Mouse (Mus musculus) heart, embryonic 14.5 days (tissue): ENCODE data around the gene Grasp. TPM values are rescaled to one million over a fixed set of nuclear protein-coding genes. Genes with fewer than 3 reads are reported as not detected.
A peak's percentile ranks its signal among the peaks of the same experiment; 100 is the strongest.

Source experiments
- ATAC-seq: fragments of 200-750 bp; cut with Nextera tagmentation; 2 replicates; pipeline ENCODE4 v1.8.0; 2017; ENCODE audit warnings: low read depth, moderate TSS enrichment; ENCODE audit not compliant: insufficient number of reproducible peaks, insufficient read depth, low FRiP score
- H3K27ac ChIP-seq, 2 experiments: fragments of 200-500 bp in 1 of 2; fragments of 300-500 bp in 1 of 2; sonication (generic) in 1 of 2; replicated peaks in 1 of 2; 2 replicates each; pipeline ENCODE4 v1.5.1; 2012 to 2014; ENCODE audit warnings: low read depth in 2 of 2, low read length in 2 of 2, control low read depth in 1 of 2, mild to moderate bottlenecking in 1 of 2, mixed read lengths in 1 of 2; ENCODE audit not compliant: control insufficient read depth in 1 of 2, insufficient read depth in 1 of 2
- H3K27me3 ChIP-seq: fragments of 300-500 bp; sonication (generic); 2 replicates; pipeline ENCODE4 v1.6.1; 2014; ENCODE audit warnings: mild to moderate bottlenecking, low read length, control low read depth; ENCODE audit not compliant: control insufficient read depth, insufficient read depth
- H3K36me3 ChIP-seq: fragments of 300-500 bp; sonication (generic); 2 replicates; pipeline ENCODE4 v1.6.1; 2014; ENCODE audit warnings: mild to moderate bottlenecking, control low read depth, low read length, mixed read lengths; ENCODE audit not compliant: control insufficient read depth, insufficient read depth
- H3K4me1 ChIP-seq, 2 experiments: fragments of 200-500 bp in 1 of 2; fragments of 300-500 bp in 1 of 2; sonication (generic) in 1 of 2; 2 replicates each; pipeline ENCODE4 v1.6.1; 2012 to 2014; ENCODE audit warnings: low read length in 2 of 2, control low read depth in 1 of 2, mixed read lengths in 1 of 2; ENCODE audit not compliant: control insufficient read depth in 2 of 2, insufficient read depth in 2 of 2
- H3K4me2 ChIP-seq: fragments of 300-500 bp; sonication (generic); 2 replicates; pipeline ENCODE4 v1.6.1; 2014; ENCODE audit warnings: mild to moderate bottlenecking, low read length
- H3K4me3 ChIP-seq, 2 experiments: fragments of 200-500 bp in 1 of 2; fragments of 300-500 bp in 1 of 2; sonication (generic) in 1 of 2; 2 replicates each; pipeline ENCODE4 v1.5.1; 2012 to 2014; ENCODE audit warnings: low read length in 2 of 2, mild to moderate bottlenecking in 2 of 2, control low read depth in 1 of 2, low read depth in 1 of 2, moderate library complexity in 1 of 2; ENCODE audit not compliant: control insufficient read depth in 1 of 2, insufficient read depth in 1 of 2
- H3K9ac ChIP-seq: fragments of 300-500 bp; sonication (generic); 2 replicates; pipeline ENCODE4 v1.6.1; 2014; ENCODE audit warnings: mild to moderate bottlenecking, low read length
- H3K9me3 ChIP-seq: fragments of 300-500 bp; sonication (generic); 2 replicates; pipeline ENCODE4 v1.6.1; 2016; ENCODE audit warnings: low read length, control low read depth; ENCODE audit not compliant: control insufficient read depth
- WGBS: fragments of 180-500 bp; shearing (Covaris S2); extraction: QIAGEN DNeasy Blood & Tissue Kit; methylation state at CpG from one replicate; pipeline ENCODE4 v1.1.7; 2014; 5-methylcytosine and 5-hydroxymethylcytosine counted together
- polyA plus RNA-seq: library from polyadenylated mRNA; unstranded; fragments of >200 nt; fragmentation: Nextera tagmentation; extraction: Ambion mirVana; gene quantifications from 2 replicates; pipeline ENCODE4 v1.2.1, GENCODE M21; 2014

The Grasp gene
- polyA plus RNA-seq, 1 experiment from 2014 or later, result 5.5 TPM

GRCm38 (mm10) chr15:101196079-101196795, 27.8 kb upstream of the Grasp start:
- no peak overlapping the region for H3K27ac ChIP-seq
- WGBS, result 92% methylated on average over 8 of the region's 8 CpGs
- H3K27me3 ChIP-seq, result no peaks in the 10 kb centered on the region
- H3K4me1 ChIP-seq, result peaks cover 23 to 33% of the 10 kb centered on the region in 2 experiments
- 0 out of 2 replicates have a peak, but pooled peaks cover 4% of the 10 kb centered on the region for H3K9me3 ChIP-seq
- H3K36me3 ChIP-seq, result peaks cover 68% of the 10 kb centered on the region
- ATAC-seq, result no peak
- no peak overlapping the region for H3K9ac ChIP-seq
- H3K4me2 ChIP-seq, result no peak overlapping the region
- H3K4me3 ChIP-seq, result no peak overlapping the region

GRCm38 (mm10) chr15:101196961-101197360, 27.0 kb upstream of the Grasp start:
- H3K4me2 ChIP-seq, result no peak overlapping the region
- no peaks in the 10 kb centered on the region for H3K27me3 ChIP-seq
- no peak overlapping the region for H3K27ac ChIP-seq
- peaks cover 75% of the 10 kb centered on the region for H3K36me3 ChIP-seq
- H3K9me3 ChIP-seq, result 0 out of 2 replicates have a peak, but pooled peaks cover 4% of the 10 kb centered on the region
- no peak for ATAC-seq
- H3K4me1 ChIP-seq, result peaks cover 15 to 26% of the 10 kb centered on the region in 2 experiments
- H3K9ac ChIP-seq, result no peak overlapping the region
- H3K4me3 ChIP-seq, result no peak overlapping the region

GRCm38 (mm10) chr15:101197497-101198179, 26.4 kb upstream of the Grasp start:
- Histone ChIP-seq H3K36me3 (peaks cover 82% of the 10 kb centered on the region), H3K4me1 (peaks cover 9 to 19% of the 10 kb centered on the region in 2 experiments), H3K9ac (no peak overlapping the region), H3K9me3 (0 out of 2 replicates have a peak, but pooled peaks cover 4% of the 10 kb centered on the region), H3K4me2 (no peak overlapping the region), H3K27ac (no peak overlapping the region), H3K27me3 (no peaks in the 10 kb centered on the region), H3K4me3 (no peak overlapping the region)
- ATAC-seq, result no peak
- WGBS, result 88% methylated on average over 15 of the region's 15 CpGs

GRCm38 (mm10) chr15:101198218-101198617, 25.8 kb upstream of the Grasp start:
- Histone ChIP-seq H3K4me1 (peaks cover 3 to 13% of the 10 kb centered on the region in 2 experiments), H3K36me3 (peaks cover 88% of the 10 kb centered on the region), H3K9me3 (0 out of 2 replicates have a peak, but pooled peaks cover 4% of the 10 kb centered on the region), H3K9ac (no peak overlapping the region), H3K27ac (no peak overlapping the region), H3K27me3 (no peaks in the 10 kb centered on the region), H3K4me3 (no peak overlapping the region), H3K4me2 (no peak overlapping the region)
- peak; percentile 59; the same call in 1 of the 2 replicates for ATAC-seq
- 30% methylated on average over 3 of the region's 3 CpGs for WGBS

GRCm38 (mm10) chr15:101198850-101199249, 25.1 kb upstream of the Grasp start:
- peaks cover 93% of the 10 kb centered on the region for H3K36me3 ChIP-seq
- WGBS, result 84% methylated on average over 14 of the region's 14 CpGs
- peaks cover 0 to 7% of the 10 kb centered on the region in 2 experiments; a peak in 1 of 4 replicates for H3K4me1 ChIP-seq
- H3K27me3 ChIP-seq, result no peaks in the 10 kb centered on the region
- H3K9me3 ChIP-seq, result 0 out of 2 replicates have a peak, but pooled peaks cover 4% of the 10 kb centered on the region
- ATAC-seq, result no peak
- no peak overlapping the region for H3K27ac ChIP-seq
- H3K4me3 ChIP-seq, result no peak overlapping the region
- H3K4me2 ChIP-seq, result no peak overlapping the region
- H3K9ac ChIP-seq, result no peak overlapping the region

- Histone ChIP-seq H3K4me3 (no peak overlapping the region), H3K4me2 (no peak overlapping the region), H3K27me3 (no peaks in the 10 kb centered on the region), H3K9ac (no peak overlapping the region), H3K36me3 (peaks cover 90% of the 10 kb centered on the region), H3K9me3 (0 out of 2 replicates have a peak, but pooled peaks cover 4% of the 10 kb centered on the region), H3K27ac (no peak overlapping the region), H3K4me1 (peaks cover 0 to 4% of the 10 kb centered on the region in 2 experiments; a peak in 1 of 4 replicates)
- ATAC-seq, result no peak
- 97% methylated on average over 9 of the region's 9 CpGs for WGBS
Observed at GRCm38 (mm10) chr15:101200777-101201295, 23.2 kb upstream of the Grasp start.

- H3K36me3 ChIP-seq, result peaks cover 90% of the 10 kb centered on the region
- H3K4me1 ChIP-seq, result peaks cover 0 to 4% of the 10 kb centered on the region in 2 experiments; a peak in 1 of 4 replicates
- WGBS, result 95% methylated on average over 3 of the region's 3 CpGs
- ATAC-seq, result no peak
- H3K9me3 ChIP-seq, result 0 out of 2 replicates have a peak, but pooled peaks cover 4% of the 10 kb centered on the region
- H3K27me3 ChIP-seq, result no peaks in the 10 kb centered on the region
- H3K9ac ChIP-seq, result no peak overlapping the region
- no peak overlapping the region for H3K27ac ChIP-seq
- no peak overlapping the region for H3K4me3 ChIP-seq
- H3K4me2 ChIP-seq, result no peak overlapping the region
Observed at GRCm38 (mm10) chr15:101201414-101201813, 22.6 kb upstream of the Grasp start.
